Mouse (Mus musculus) Patski (cell line): Measurements from ENCODE around the gene Samd7. TPM values are rescaled to one million over a fixed set of nuclear protein-coding genes. Genes with fewer than 3 reads are reported as not detected.
A peak's percentile ranks its signal among the peaks of the same experiment; 100 is the strongest.

ENCODE experiments used
- ATAC-seq: fragments of 100-300 bp; one replicate; pipeline ENCODE4 v1.8.0; 2021
- CTCF ChIA-PET: fragments of 350-600 bp; sonication (Branson Sonifier 250); formaldehyde crosslinking; loops from one replicate; lab custom pipeline; 2022; ENCODE audit warnings: inconsistent platforms; lab: Charles Lee
- POLR2A ChIA-PET: fragments of 350-600 bp; sonication (Branson Sonifier 250); formaldehyde crosslinking; loops from one replicate; lab custom pipeline; 2022; ENCODE audit warnings: antibody characterized with exemption, inconsistent platforms; lab: Charles Lee
- DNase-seq: peaks from one replicate; pipeline ENCODE4 v3.0.0-alpha.2; 2011; ENCODE audit warnings: low read depth, low spot score
- H3K27me3 ChIP-seq: fragments of 371-371 bp; one replicate; pipeline ENCODE4 v1.5.1; 2021
- CTCF ChIP-seq: fragments of 100-300 bp; IDR thresholded peaks from one replicate; pipeline ENCODE4 v1.5.1; 2021
- in situ Hi-C: fragments of 300-500 bp; cut with MboI; formaldehyde crosslinking; loops from 3 replicates; pipeline ENCODE4 v1.11.1; 2018; ENCODE audit warnings: low pct_unique_long_range_greater_than_20kb, mixed read lengths
- polyA plus RNA-seq: library from polyadenylated mRNA; unstranded; gene quantifications from one replicate; pipeline ENCODE4 v1.2.3, GENCODE M21; 2021

Gene Samd7
- polyA plus RNA-seq, 1 experiment from 2014 or later, result not detected

DNA sequence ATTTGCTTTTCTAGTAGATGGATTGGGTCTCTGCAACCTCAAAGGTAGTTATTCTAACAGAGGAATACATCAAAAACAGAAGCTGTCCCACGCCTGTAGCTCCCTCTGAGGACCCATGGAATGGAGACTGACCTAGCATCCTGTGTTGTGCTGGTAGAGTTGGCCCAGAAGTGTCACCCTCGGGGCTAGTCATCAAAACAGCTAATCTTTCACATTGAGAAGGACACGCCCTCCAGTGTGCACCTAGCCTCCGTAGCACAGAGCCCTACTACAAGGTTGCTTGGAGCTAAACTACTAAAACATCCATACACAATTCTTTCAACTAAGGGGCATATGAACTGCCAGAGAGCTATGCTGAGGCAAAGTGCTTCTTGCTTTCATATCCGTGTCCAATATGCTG is 31.9 kb downstream of the Samd7 start:
- in situ Hi-C loops, result no loop called here
- CTCF ChIA-PET, result interaction anchor here (1.0 to 2.6 kb wide), 5 partner anchors 8 to 19 kb away, joined by 3 to 10 read pairs (median 5); partner anchors contain the start of gene Sec62
- ATAC-seq (no peak), DNase-seq (no peak)
- POLR2A ChIA-PET, result interaction anchor here (1.7 kb wide), 2 partner anchors 9 to 14 kb away, joined by 3 to 4 read pairs; no protein-coding TSS in a partner anchor
- no peaks in the 10 kb centered on the region for H3K27me3 ChIP-seq
- no peak for TF ChIP-seq CTCF

DNA sequence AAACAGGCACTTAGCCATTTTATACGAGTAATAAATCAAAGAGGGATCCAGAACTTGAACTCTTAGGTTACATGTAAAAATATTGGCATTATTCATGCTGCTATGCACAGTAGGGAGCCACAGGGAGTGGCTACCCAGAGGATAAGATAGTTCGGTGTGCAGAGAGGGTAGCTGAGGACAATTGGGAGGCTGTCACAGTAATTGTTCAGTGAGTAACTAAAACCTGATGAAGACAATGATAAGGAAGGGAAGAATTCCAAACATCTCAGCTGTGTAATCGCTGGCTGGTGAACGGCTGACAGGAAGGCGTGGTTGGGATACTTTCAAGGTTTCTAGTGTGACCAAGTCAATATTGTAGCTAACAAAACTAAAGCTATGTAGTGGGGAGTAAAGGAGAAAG is 42.4 kb downstream of the Samd7 start:
- no peaks in the 10 kb centered on the region for H3K27me3 ChIP-seq
- DNase-seq, result no peak
- TF ChIP-seq CTCF, result no peak
- in situ Hi-C loops, result no loop called here
- peak; percentile 58 for ATAC-seq
- POLR2A ChIA-PET, result interaction anchor here (0.5 kb wide), 1 partner anchor 202 kb away, joined by 8 read pairs; no protein-coding TSS in a partner anchor
- CTCF ChIA-PET, result interaction anchor here (0.7 to 1.7 kb wide), 6 partner anchors 8 to 93 kb away, joined by 3 to 7 read pairs (median 4); no protein-coding TSS in a partner anchor

DNA sequence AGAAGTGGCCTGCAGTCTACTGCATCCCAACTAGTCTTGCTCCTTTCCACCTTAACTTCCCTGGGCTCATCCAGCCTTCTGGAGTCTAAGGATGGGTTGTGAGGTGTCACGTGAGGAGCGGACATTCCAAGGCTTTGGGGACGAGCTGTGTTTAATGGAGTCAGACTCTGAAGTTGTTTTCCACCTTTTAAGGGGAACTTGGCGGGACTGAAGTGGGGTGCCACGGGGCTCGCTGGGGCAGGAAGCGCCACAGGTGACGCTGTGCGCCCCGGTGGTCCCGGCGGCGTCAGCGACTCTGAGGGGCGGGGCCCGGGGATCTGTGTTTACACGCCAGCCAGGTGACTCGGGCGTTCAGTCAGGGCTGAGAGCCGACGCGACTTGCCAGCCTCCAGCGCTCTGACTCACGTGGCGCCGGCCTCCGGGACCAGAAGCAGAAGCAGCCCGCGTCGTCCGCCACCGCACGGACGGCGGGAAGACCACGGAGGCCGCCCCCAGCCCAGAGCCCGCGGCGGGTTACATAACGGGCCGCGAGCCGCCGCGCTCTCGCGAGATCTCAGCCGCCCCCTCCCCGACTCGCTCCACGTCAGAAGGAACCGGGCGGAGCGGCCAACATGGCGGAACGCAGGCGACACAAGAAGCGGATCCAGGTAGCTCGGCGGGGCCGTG is 46.8 kb downstream of the Samd7 start, which contains the start of gene Sec62:
Sec62 (plus strand) TSS at position 139 of the 666 bp plus-strand sequence.
- no peak for TF ChIP-seq CTCF
- DNase-seq (peak; percentile 64), ATAC-seq (peak; percentile 91)
- ChIA-PET POLR2A (interaction anchor here (0.6 to 1.1 kb wide), 6 partner anchors 9 to 231 kb away, joined by 3 to 4 read pairs (median 3); no protein-coding TSS in a partner anchor), CTCF (interaction anchor here (1.0 to 2.6 kb wide), 3 partner anchors 15 to 97 kb away, joined by 3 to 9 read pairs (median 4); no protein-coding TSS in a partner anchor)
- in situ Hi-C loops, result loop anchor here (10.0 kb wide), 1 partner anchor 188 kb away; the partner anchor contains the start of gene Mynn
- no peaks in the 10 kb centered on the region for H3K27me3 ChIP-seq

DNA sequence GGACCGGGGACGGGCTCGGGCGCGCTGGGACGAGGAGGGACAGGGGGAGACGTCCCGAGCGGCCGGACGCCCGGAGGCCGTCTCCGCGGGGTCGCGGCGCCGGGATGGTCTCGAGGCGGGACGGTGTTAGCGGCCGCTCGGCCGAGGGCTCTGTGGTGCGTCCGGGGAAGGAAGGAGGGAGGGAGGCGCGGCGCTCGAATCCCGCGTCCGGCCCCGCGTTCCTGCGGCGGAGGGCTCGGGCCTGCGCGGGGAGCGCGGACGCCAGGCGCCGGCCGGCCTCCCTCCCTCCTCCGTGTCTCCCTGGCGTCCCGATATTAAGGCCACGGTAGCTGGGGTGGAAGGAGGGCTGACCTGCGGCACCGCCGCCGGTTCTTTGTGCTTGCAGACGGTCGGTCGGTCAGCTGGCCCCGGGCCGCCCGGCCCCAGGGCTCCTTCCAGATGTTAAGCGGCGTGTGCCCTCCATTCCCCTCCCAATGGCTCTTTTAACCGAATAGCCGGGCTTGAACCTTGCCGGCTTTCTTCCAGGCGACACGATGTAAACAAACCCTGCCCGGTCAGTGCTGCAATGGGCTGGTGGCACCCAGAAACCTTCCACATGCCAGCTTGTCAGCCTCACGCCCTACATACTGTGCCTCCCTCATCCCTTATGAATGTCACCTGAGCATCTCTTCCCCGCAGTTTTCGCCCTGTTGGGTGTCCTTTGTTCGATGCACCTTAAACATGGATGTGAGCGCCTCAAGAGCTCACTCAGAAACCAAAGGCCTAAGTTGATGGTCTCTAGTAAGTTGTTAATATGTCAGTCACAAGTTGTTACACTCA is 47.5 kb downstream of the Samd7 start:
- no peaks in the 10 kb centered on the region for H3K27me3 ChIP-seq
- ATAC-seq (peak; percentile 49), DNase-seq (no peak)
- in situ Hi-C loops, result loop anchor here (10.0 kb wide), 1 partner anchor 189 kb away; the partner anchor contains the start of gene Mynn
- CTCF ChIA-PET, result interaction anchor here (0.8 to 2.8 kb wide), 4 partner anchors 14 to 201 kb away, joined by 3 to 5 read pairs (median 3); no protein-coding TSS in a partner anchor
- POLR2A ChIA-PET, result interaction anchor here (0.6 to 1.1 kb wide), 6 partner anchors 8 to 230 kb away, joined by 3 to 4 read pairs (median 3); no protein-coding TSS in a partner anchor
- no peak for TF ChIP-seq CTCF

DNA sequence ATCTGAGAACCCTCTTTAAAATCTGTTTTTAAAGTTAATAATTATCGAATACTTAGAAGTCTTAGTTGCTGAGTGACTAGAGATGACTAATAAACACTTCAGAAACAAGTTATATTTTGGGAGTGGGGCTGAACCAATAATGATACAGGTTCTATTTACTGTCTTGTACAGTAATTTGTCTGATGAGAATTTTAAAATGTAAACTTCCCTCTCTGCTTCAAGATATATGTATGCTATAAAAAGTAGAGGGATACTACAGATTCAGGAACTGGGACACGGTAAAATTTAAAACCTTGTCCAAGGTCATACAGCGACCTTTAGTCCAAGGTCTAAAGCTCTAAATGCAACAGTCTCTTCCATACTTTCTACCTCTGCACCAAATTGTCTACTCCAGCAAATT is 56.1 kb downstream of the Samd7 start:
- ATAC-seq (no peak), DNase-seq (peak; percentile 31)
- ChIA-PET POLR2A (interaction anchor here (1.0 kb wide), 1 partner anchor 9 kb away, joined by 3 read pairs; the partner anchor contains the start of gene Sec62), CTCF (interaction anchor here (1.5 to 2.6 kb wide), 2 partner anchors 10 to 16 kb away, joined by 4 to 6 read pairs; no protein-coding TSS in a partner anchor)
- TF ChIP-seq CTCF, result no peak
- in situ Hi-C loops, result no loop called here
- no peaks in the 10 kb centered on the region for H3K27me3 ChIP-seq

DNA sequence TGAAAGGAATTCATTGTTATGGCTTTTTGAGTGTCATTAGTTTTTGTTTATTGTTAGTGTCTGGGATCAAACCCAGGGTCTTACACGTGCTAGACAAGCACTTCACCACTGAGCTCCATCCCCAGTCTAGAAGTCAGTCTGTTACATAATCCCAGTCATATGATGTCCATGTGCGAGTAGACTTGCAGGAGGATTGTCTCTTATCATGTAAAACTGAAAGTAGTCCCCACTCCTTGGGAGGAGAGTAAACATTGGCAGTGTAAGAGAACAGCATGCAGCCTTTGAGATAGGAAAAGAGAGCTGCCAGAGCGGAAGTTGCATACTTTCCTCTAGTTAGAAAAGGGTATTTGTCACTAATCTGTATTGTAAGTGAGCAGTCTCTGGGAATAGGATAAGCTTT is 66.8 kb downstream of the Samd7 start:
- H3K27me3 ChIP-seq, result no peaks in the 10 kb centered on the region
- DNase-seq, result no peak
- POLR2A ChIA-PET, result no interaction called here
- TF ChIP-seq CTCF, result no peak
- CTCF ChIA-PET, result interaction anchor here (1.1 to 2.0 kb wide), 2 partner anchors 10 to 12 kb away, joined by 4 to 6 read pairs; no protein-coding TSS in a partner anchor
- no peak for ATAC-seq
- in situ Hi-C loops, result no loop called here

Other genes starting within 250 kb of the Samd7 start
- gene Mecom, start 198.3 kb upstream of the Samd7 start, polyA plus RNA-seq, result 18.4 TPM
- gene Actrt3, start 146.4 kb upstream of the Samd7 start, polyA plus RNA-seq, result 0.05 TPM
- gene Mynn, start 144.2 kb upstream of the Samd7 start, polyA plus RNA-seq, result 30.9 TPM
- gene Lrriq4, start 101.8 kb upstream of the Samd7 start, polyA plus RNA-seq, result not detected
- 0.08 TPM for gene Lrrc34, start 98.4 kb upstream of the Samd7 start, polyA plus RNA-seq
- not detected for gene Lrrc31, start 46.5 kb upstream of the Samd7 start, polyA plus RNA-seq
- 149 TPM for gene Sec62, start 46.6 kb downstream of the Samd7 start, polyA plus RNA-seq
- gene Gpr160, start 109.7 kb downstream of the Samd7 start, polyA plus RNA-seq, result 0.41 TPM
- 29.3 TPM for gene Phc3, start 223.1 kb downstream of the Samd7 start, polyA plus RNA-seq
- gene Prkci, start 249.5 kb downstream of the Samd7 start, polyA plus RNA-seq, result 150 TPM